Mouse (Mus musculus) lung, postnatal 0 days (tissue): ENCODE measurements at regions not wholly inside any gene's neighbourhood (a gene's known extent, or its start where the extent isn't known, plus 50 kb on each side); places are given as distances from the start of the nearest gene placed in this dataset.

Source experiments
- CTCF ChIP-seq: IDR thresholded peaks from 2 replicates; pipeline ENCODE4 v1.5.1; 2016; ENCODE audit warnings: antibody characterized with exemption, mild to moderate bottlenecking
- EP300 ChIP-seq: IDR thresholded peaks from 2 replicates; pipeline ENCODE4 v1.6.1; 2016; ENCODE audit warnings: antibody characterized with exemption, mild to moderate bottlenecking, control low read depth

DNA sequence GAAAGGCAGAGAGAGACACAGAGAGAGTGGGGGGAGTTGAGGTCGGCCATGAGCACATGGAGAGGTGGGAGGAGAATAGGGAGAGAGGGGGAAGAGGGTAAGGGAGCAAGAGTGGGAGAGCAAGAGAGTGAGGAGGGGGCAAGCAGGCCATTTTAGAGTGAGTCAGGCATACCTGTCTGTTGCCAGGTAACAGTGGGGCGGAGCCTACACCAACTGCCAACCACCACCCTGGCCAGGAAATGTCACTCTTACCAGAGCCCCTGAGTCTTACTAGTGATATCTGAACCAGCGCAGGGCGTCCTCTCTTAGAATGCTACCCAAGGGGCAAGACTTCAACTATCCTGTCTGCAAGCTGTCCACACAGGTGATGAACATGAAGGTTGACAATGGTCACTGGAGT, 243.5 kb downstream of the Bcl11b start:
- TF ChIP-seq EP300 (no peak), CTCF (no peak)
